Mouse (Mus musculus) cerebral cortex, adult 2 months (tissue): ENCODE results near the gene Lonp1.

Source experiments
- WGBS: fragments of 180-500 bp; shearing (Covaris S2); methylation state at CpG from one replicate; pipeline ENCODE4 v1.1.7; 2018; 5-methylcytosine and 5-hydroxymethylcytosine counted together

Gene Lonp1

GRCm38 (mm10) chr17:56626260-56626659, 427 bp downstream of the Lonp1 start:
- WGBS = under 1% methylated on average over 32 of the region's 32 CpGs

- 82% methylated on average over 3 of the region's 3 CpGs for WGBS
Observed at GRCm38 (mm10) chr17:56625495-56625894, 1.2 kb downstream of the Lonp1 start.

GRCm38 (mm10) chr17:56617628-56618027, 9.1 kb downstream of the Lonp1 start:
- 88% methylated on average over 8 of the region's 8 CpGs for WGBS

- WGBS = 82% methylated on average over 3 of the region's 3 CpGs
Observed at GRCm38 (mm10) chr17:56616725-56617124, 10.0 kb downstream of the Lonp1 start.

GRCm38 (mm10) chr17:56615792-56616191, 10.9 kb downstream of the Lonp1 start:
- 88% methylated on average over 4 of the region's 4 CpGs for WGBS

GRCm38 (mm10) chr17:56615136-56615784, 11.4 kb downstream of the Lonp1 start:
- WGBS = 64% methylated on average over 11 of the region's 11 CpGs

- 24% methylated on average over 14 of the region's 14 CpGs for WGBS
Observed at GRCm38 (mm10) chr17:56614391-56615135, 12.1 kb downstream of the Lonp1 start.

GRCm38 (mm10) chr17:56613893-56614292, 12.8 kb downstream of the Lonp1 start:
- under 1% methylated on average over 26 of the region's 26 CpGs for WGBS

- under 1% methylated on average over 52 of the region's 52 CpGs for WGBS
Observed at GRCm38 (mm10) chr17:56613236-56613844, 13.3 kb downstream of the Lonp1 start, which contains the start of gene Rpl36. Gene Rpl36, plus strand, starts transcription at chr17:56613416.

- 78% methylated on average over 10 of the region's 10 CpGs for WGBS
Observed at GRCm38 (mm10) chr17:56612565-56612939, 14.1 kb downstream of the Lonp1 start.

- 18% methylated on average over 14 of the region's 14 CpGs for WGBS
Observed at GRCm38 (mm10) chr17:56611861-56612564, 14.7 kb downstream of the Lonp1 start.

- WGBS = 50% methylated on average over 2 of the region's 2 CpGs
Observed at GRCm38 (mm10) chr17:56611323-56611722, 15.4 kb downstream of the Lonp1 start.

GRCm38 (mm10) chr17:56609452-56610171, 17.1 kb downstream of the Lonp1 start, which contains the start of gene 2410015M20Rik:
Gene 2410015M20Rik, minus strand, starts transcription at chr17:56609771.
- under 1% methylated on average over 44 of the region's 44 CpGs for WGBS

- 47% methylated on average over 5 of the region's 5 CpGs for WGBS
Observed at GRCm38 (mm10) chr17:56608699-56609098, 18.0 kb downstream of the Lonp1 start.

- 69% methylated on average over 3 of the region's 3 CpGs for WGBS
Observed at GRCm38 (mm10) chr17:56607521-56608062, 19.1 kb downstream of the Lonp1 start.

GRCm38 (mm10) chr17:56605431-56605830, 21.3 kb downstream of the Lonp1 start:
- 85% methylated on average over 9 of the region's 9 CpGs for WGBS

GRCm38 (mm10) chr17:56604422-56604821, 22.3 kb downstream of the Lonp1 start:
- WGBS = 83% methylated on average over 3 of the region's 3 CpGs

- 83% methylated on average over 9 of the region's 9 CpGs for WGBS
Observed at GRCm38 (mm10) chr17:56604070-56604380, 22.7 kb downstream of the Lonp1 start.

GRCm38 (mm10) chr17:56603186-56604069, 23.3 kb downstream of the Lonp1 start:
- WGBS = 93% methylated on average over 28 of the region's 28 CpGs
